Mouse (Mus musculus): ENCODE data around the gene Tor1a. TPM values are rescaled to one million over a fixed set of nuclear protein-coding genes. Genes with fewer than 3 reads are reported as not detected.

Tor1a gene
- total RNA-seq (2021), result 10 to 100 TPM; 37.3 to 40.0 TPM
- long read RNA-seq, experiment 1, transcript Tor1a-205 (2 exons, 560 nt), result minor isoform, 8 of 85 reads
- long read RNA-seq, experiment 1, transcript Tor1a-201 (5 exons, 1,401 nt), result major isoform, 49 of 85 reads
- long read RNA-seq, experiment 1, transcript Tor1a-203 (4 exons, 1,605 nt), result minor isoform, 19 of 85 reads
- long read RNA-seq, experiment 1, partial matches to known transcripts, result 0 of 85 reads
- long read RNA-seq, experiment 1, other reads (novel, unspliced or antisense), result 7 of 85 reads
- long read RNA-seq, experiment 2, transcript Tor1a-203 (4 exons, 1,605 nt), result minor isoform, 9 of 64 reads
- long read RNA-seq, experiment 2, transcript Tor1a-201 (5 exons, 1,401 nt), result major isoform, 44 of 64 reads
- long read RNA-seq, experiment 2, partial matches to known transcripts, result 1 of 64 reads
- long read RNA-seq, experiment 2, other reads (novel, unspliced or antisense), result 7 of 64 reads

DNA sequence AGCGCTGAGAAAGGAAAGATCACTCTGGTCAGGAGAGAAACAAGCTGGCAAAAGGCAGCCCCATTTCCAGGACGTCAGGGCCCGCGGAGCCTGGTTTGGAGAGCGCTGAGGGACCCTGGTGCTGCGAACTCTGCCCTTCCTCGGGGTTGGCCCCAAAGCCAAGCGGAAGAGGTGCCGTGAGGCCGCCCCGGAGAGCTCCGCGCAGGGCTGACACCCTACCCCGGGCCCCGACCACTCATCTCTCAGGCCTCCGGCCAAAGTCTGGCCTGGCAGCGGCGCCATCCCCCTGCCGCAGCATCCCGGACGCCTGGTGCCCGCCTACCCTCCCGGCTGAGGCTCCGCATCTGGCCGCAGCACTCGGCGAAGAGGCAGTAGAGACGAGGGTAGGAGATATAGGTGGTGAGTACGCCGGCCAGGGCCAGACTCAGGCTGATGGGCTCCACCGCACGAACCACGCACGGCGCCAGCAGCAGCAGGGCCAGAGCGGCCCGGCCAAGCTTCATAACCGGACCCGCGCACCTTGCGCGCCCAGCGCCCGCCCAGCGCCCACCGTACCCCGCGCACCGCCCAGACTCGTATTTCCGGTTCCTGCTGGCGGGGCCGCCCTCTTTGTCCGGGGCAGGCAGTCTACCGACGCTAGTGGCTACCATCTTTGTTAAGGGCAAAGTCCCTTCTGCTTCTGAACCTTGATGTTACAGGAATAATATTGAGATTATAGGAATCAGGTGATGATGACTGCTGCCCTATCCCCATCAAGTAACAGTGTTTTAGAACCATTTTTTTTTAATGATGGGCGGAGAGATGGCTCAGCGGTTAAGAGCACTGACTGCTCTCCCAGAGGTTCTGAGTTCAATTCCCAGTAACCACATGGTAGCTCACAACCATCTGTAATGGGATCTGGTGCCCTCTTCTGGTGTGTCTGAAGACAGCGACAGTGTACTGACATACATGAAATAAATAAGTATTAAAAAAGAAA, at the start of gene Tor1a:
TSS of gene Tor1a (minus strand) at position 582 of the 976 bp plus-strand sequence.
- DNase-seq (ENCODE audit: low spot score in 2 of 2), result peak; percentile 92

GRCm38 (mm10) chr2:31013371-31014120, 45.8 kb upstream of the Tor1a start:
- no peak for DNase-seq (ENCODE audit: low spot score in 2 of 2)

DNA sequence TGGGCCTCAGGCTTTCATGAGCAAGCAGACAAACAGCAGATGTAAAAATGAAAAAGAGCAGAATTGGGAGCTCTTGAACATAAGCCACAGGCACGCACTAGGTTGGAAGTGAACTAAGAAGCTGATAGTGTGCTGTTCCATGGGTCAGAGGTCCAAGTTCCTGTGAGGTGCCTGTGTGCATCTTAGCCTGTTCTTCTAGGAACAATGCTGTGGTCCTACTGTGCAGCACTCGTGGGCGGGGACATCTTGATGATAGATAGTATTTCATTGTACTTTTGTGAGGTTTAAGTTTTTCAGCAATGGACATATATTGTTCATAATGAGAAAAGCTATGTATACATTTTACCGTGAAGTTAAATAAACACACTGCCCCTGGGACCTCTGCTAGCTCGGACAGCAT, 39.5 kb upstream of the Tor1a start:
- DNase-seq (ENCODE audit: low spot score in 2 of 2), result no peak

DNA sequence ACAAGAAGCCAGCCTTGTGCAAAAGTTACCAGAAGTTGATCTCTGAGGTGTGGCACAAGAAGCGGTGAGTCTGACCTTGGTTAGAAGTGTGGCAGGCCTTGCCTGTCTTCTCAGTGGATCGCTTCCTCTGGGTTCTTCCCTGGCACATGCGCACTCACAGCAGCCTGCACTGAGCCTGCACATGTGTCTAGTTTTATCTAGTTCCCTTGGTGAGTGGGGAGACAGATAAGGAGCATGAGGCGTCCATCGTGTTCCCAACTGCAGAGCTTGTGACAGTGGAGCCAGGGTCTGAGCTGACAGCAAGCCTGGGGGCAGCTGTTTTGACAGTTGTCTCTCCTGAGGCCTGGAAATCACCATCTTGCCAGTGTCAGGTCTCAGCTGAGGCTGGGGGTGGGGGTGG, 38.7 kb upstream of the Tor1a start:
- DNase-seq (ENCODE audit: low spot score in 2 of 2), result no peak

- no peak for DNase-seq (ENCODE audit: low spot score in 2 of 2)
Measured at GRCm38 (mm10) chr2:31005453-31005852, 37.7 kb upstream of the Tor1a start.

GRCm38 (mm10) chr2:31002857-31003256, 35.1 kb upstream of the Tor1a start:
- DNase-seq (ENCODE audit: low spot score in 2 of 2), result no peak

DNA sequence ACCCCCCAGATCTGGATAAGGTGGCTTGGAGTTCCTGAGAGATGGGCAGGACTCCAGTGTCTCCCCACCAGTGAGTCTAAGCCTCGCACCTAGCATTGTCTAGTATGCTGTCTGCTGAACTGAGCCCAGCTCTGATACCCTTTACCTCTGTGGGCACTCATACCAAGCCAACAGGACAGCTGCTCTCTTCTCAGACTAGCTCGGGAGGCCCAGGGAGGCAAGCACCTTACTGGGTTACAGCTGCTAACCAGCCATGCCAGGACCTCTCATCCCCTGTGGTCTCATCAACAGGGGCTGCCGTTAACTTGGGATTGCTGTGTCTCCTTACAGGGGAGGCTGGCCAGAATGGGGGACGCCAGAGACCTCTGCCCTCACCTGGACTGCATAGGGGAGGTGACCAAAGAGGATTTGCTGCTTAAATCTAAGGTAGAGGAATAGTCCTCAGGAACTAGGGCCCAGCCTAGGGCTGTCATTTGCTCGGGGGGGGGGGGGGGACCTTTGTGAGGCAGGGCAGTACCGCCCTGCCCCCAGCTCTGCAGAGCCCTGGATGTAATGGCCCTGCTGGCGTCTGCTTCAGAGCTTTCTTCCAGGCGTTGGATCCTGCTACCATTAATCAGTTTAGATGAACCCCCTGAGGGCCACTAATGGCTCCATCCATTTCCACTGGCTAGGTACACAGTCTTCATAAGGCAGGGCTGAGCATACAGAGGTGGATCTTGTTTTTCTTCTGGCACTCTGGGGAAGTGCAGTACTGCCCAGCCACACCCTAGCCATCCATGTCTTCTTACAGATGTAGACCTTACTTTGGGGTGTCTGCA, 30.9 kb upstream of the Tor1a start:
- DNase-seq (ENCODE audit: low spot score in 2 of 2), result no peak

- no peak for DNase-seq (ENCODE audit: low spot score in 2 of 2)
Measured at GRCm38 (mm10) chr2:30995432-30995996, 27.8 kb upstream of the Tor1a start.

DNA sequence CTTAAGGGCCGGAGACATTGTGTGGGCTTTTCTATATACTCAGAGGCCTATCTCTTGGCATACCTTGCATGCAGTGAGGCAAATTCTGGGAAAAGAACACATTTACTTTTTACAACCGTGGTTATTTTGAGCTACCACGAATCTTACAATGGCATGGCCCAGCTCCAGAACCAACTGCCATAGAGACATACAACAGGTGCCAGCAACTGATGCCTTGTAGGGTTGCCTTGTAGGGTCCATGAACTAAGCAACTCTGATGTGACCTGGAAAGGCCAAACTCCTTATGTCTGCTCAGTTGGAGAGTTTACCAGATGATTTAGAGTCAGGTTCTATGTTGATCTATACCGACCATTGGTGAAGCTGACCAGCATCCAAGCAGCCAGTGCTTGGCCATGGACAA, 27.1 kb upstream of the Tor1a start:
- no peak for DNase-seq (ENCODE audit: low spot score in 2 of 2)

- DNase-seq (ENCODE audit: low spot score in 2 of 2), result no peak
Measured at GRCm38 (mm10) chr2:30990221-30990620, 22.5 kb upstream of the Tor1a start.

DNA sequence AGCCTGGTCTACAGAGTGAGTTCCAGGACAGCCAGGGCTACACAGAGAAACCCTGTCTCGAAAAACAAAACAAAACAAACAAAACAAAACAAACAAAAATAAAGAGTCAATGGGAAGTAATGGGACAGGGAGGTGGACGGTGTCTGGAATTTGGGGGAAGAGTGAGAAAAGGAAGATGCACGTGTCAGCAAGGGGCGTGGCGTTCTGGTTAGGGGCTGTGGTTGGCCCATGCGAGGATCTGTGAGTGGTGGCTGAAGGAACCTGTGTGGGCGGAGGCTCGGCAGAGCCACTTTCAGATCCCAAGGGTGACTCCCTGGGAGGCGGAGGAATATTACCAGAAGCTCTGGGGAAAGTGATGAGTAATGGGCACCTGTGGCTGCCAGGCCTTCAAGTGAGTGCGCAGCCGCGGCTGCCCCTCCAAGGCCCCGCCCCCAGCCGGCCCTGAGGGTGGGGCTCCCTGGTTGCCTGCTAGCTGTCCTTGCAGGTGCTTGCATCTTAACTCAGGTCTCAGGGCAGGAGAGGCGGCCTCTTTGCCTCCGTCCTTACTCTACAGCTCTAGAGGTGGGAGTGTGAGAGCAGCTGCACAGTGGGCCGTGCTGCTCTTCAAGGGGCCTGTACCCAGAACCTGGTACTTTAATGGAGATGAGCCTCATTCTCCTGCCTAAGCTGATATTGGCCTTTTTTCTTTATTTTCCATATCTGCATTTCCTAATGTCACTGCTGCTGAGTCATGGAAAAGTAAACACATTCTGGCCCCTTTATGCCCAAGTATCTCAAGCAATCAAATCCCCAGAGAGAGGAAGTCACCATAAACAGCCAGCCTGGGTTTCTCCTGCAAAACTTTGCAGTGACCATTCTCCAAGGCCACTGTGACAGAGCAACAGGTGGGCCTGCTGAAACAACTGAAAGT, 17.6 kb upstream of the Tor1a start:
- DNase-seq (ENCODE audit: low spot score in 2 of 2), result peak; percentile 30 to 49

DNA sequence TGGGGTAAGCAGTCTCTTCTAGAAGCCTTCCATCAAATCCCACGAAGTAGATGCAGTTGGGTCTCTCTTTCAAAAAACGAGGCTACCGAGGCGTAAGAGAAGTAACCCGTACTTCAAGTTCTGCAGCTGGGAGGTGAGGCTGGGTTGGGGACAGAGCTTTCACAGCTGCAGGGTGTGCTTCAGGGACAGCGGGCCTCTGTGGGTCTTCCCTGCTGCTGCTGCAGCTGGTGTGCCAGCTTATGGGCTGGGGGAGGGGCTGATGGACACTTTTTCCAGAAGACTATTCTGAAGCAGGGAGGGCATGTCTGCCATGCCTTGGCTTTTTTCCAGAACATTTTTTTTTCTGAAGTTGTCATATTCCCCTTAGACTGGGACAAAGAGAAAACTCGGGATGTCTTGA, 15.3 kb upstream of the Tor1a start:
- no peak for DNase-seq (ENCODE audit: low spot score in 2 of 2)

DNA sequence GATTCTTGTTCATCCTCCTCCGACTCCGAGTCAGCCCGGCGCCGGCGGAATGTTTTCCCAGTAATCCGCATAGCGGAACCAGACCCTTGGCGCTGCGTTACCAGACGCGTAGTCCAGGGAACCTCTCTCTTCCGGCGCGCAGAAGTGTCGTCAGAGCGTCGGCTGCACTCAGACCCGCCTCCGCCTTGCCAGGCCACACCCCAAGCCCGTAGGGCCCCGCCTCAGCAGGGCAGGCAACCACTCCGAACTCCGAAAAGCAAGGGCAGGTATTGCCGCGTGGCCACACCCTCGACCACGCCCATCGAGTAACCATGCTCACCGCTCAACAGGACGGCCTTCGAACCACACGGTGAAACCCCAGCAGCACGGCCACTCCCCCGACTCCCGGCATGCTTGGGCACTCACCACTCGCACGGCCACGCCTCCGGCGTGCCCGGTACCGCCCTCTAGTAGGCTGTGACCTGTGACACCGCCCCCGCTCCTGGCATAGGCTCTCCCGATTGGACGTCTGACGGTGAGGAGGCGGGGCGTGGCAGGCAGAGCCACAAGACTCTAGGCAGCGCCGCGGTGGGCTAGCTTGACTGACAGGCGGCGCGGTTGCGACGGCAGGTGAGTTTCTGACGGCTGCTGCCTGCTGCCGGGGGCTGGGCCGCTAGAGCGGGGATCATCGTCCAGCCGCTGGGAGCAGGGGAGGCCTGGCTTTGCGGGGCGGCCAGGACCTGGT, 14.2 kb upstream of the Tor1a start, which contains the start of the genes BC005624 and Usp20:
TSS of gene BC005624 (minus strand) at position 412 of the 724 bp plus-strand sequence.
TSS of gene Usp20 (plus strand) at position 490 of the 724 bp plus-strand sequence.
- DNase-seq (ENCODE audit: low spot score in 2 of 2), result peak; percentile 99 to 100

- DNase-seq (ENCODE audit: low spot score in 2 of 2), result no peak
Measured at GRCm38 (mm10) chr2:30966826-30967225, 907 bp downstream of the Tor1a start.

DNA sequence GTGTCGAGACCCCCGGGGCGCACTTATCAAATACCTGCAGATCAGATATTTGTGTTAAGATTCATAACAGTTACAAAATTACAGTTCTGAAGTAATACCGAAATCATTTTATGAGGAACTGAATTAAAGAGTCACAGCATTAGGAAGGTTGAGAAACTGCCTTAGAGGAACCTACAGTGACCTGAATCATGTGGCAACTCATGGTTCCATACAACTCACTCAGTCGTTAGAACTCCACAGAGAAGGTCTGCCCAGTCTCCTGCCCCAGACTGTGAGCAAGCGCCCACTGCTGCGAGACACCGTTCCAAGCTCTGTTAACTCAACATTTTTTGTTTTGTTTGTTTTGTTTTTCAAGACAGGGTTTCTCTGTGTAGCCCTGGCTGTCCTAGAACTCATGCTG, 2.1 kb downstream of the Tor1a start:
- DNase-seq (ENCODE audit: low spot score in 2 of 2), result no peak

GRCm38 (mm10) chr2:30962570-30963254, 5.0 kb downstream of the Tor1a start:
- DNase-seq (ENCODE audit: low spot score in 2 of 2), result no peak

- DNase-seq (ENCODE audit: low spot score in 2 of 2), result no peak
Measured at GRCm38 (mm10) chr2:30959856-30960255, 7.9 kb downstream of the Tor1a start.
